Mouse (Mus musculus) MEL-GATA-1-ER (cell line): ENCODE data around the gene Camk2d.

ENCODE experiments used
- DNase-seq: peaks from one replicate; pipeline ENCODE4 v3.0.0-alpha.2; 2012; ENCODE audit warnings: low read depth; ENCODE audit errors: extremely low read depth

The Camk2d gene

GRCm38 (mm10) chr3:126744432-126745133 is 148.5 kb downstream of the Camk2d start:
- DNase-seq: no peak

DNA sequence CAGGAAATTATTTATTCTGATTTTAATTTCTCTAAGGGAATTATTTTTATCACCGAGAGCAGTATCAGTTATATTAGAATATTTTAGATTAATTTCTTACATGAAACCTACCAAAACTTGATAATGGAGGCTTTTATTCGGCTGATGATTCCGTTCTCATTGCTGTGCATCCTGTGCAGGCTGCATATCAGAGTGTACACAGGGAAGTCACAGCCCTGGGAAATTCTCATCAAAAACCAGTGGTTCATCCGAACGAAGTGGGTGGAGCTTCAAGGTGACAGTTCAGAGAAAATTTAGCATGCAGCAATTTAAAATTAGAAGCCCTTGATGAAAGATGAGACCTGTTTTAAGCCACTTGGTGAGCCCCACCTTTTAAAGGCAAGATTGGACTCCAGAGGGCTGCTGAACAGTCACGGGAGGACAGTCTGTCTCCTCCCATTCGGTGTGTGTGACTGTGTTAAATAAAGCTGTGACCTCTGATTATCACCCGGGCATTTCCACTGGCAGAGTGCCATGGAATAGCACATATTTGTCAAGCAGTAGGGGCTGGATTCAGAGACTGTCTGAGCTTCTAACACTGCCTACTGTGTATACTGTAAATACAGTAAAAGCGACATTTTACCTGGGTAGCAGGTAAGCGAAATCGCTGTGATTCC is 150.2 kb downstream of the Camk2d start:
- no peak for DNase-seq

- no peak for DNase-seq
Measured at GRCm38 (mm10) chr3:126747628-126748027, 151.5 kb downstream of the Camk2d start.

DNA sequence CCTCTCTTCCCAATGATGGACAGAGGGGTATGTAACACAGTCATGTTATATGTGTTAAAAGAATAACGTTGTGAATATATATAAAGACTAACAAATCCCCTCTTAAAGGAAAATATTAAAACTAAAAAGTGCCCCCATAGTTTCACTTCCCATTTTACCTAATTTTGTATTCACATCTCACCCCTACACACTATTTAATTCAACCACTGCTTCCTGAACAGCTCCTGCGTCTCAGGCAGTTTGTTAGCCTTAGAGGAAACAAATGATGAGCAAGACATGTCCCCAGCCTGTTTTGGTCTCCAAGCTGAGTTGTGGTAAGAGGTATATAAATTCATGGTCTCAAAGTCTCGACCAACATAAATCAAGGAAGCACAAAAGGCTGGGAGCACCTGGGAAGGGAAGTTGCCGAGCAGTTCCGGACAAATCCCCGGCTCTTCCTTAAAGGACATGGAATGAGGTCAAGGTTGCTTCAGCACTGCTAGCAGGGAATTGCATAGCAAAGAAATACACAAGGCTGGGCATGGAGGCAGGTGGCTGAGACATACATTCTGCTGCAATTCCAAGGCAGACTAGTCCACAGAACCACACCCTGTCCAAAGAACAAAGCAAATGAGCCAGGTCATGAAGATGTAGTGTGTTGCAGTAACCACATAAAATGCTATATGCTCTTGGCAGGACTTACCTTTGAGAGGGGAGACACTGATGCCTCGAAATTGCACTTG is 155.4 kb downstream of the Camk2d start:
- no peak for DNase-seq

- no peak for DNase-seq
Measured at GRCm38 (mm10) chr3:126752978-126753377, 156.9 kb downstream of the Camk2d start.

DNA sequence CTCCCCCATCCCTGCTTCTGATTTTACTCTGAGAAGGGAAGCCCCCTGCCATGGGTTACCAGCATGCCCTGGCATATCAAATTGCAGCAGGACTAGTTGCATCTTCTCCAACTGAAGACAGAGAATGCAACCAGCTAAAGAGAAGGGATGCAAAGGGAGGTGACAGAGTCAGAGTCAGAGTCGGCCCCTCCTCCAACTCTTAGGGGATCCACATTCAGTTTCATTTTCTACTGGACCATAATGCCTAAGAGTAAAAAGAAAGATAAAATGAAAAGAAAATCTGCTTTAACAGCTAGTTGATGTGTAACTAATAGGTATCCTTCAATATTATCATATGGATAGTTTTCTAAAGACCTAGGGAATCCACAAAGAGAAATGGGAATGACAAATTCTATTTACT is 162.3 kb downstream of the Camk2d start:
- no peak for DNase-seq

- DNase-seq: no peak
Measured at GRCm38 (mm10) chr3:126760608-126761007, 164.5 kb downstream of the Camk2d start.

DNA sequence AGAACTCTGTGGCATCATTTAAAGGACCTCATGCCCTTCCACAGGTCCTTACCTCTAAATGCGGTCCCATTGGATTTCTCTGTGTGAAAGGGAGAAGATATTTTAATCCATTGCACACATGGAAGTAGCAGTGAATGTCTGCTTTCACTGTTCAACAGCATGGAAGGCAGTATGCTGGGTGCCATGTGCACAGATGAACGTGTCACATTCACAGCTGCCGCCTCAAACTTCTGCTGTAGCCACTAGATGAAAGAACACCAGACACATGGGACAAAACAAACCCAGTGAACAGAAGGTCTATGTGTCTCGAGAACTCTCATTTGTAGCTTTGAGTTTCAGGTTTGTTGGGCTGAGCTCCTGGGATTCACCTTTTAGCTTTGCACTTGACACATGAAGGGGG is 168.6 kb downstream of the Camk2d start:
- no peak for DNase-seq

- peak; percentile 6 for DNase-seq
Measured at GRCm38 (mm10) chr3:126770056-126770455, 174.0 kb downstream of the Camk2d start.

GRCm38 (mm10) chr3:126771032-126771431 is 174.9 kb downstream of the Camk2d start:
- no peak for DNase-seq

- DNase-seq: peak; percentile 58
Measured at GRCm38 (mm10) chr3:126771541-126771940, 175.4 kb downstream of the Camk2d start.

GRCm38 (mm10) chr3:126776001-126776400 is 179.9 kb downstream of the Camk2d start:
- DNase-seq: no peak

- DNase-seq: no peak
Measured at GRCm38 (mm10) chr3:126777101-126777500, 181.0 kb downstream of the Camk2d start.

DNA sequence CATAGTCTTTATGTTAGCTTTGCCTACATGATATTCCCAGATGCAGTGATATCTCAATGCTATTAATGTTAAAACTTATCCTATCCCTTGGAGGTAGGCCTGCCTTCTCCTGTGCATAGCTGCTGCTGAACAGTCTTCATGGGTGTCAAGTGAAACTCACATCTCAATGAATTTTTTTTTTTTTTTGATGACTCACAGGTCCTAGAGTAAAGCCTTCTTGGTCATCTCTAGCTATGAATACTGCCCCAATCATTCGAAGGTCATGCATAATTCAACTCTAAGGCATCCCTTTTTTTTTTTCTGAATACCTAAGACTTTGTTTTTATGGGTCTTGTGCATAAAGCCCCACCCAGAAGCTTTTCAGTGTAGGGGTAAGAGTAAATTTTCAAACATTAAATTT is 181.8 kb downstream of the Camk2d start:
- no peak for DNase-seq

DNA sequence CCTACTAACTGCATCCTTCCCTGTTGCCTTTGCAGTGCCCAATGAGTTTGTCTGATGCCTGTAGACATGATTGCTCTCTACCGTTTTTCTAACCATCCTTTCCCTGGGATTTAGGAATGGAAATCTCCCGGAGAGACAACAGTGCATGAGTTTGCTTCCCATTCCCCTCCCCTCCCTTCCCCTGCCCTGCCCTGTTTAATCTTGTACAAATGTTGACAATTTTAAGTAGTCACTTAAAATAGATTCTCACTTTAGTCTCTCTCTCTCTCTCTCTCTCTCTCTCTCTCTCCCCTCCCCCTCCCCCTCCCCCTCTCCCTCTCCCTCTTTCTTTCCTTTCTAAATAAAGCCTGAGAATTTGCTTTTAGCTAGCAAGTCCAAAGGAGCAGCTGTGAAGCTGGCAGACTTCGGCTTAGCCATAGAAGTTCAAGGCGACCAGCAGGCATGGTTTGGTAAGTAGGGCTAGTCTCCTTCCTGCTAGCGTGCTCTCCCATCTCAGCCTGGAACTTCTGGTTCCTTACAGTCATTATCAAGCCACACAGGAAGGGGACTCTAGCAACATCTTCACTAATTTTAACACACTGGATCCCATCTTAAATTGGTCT is 184.0 kb downstream of the Camk2d start:
- no peak for DNase-seq

DNA sequence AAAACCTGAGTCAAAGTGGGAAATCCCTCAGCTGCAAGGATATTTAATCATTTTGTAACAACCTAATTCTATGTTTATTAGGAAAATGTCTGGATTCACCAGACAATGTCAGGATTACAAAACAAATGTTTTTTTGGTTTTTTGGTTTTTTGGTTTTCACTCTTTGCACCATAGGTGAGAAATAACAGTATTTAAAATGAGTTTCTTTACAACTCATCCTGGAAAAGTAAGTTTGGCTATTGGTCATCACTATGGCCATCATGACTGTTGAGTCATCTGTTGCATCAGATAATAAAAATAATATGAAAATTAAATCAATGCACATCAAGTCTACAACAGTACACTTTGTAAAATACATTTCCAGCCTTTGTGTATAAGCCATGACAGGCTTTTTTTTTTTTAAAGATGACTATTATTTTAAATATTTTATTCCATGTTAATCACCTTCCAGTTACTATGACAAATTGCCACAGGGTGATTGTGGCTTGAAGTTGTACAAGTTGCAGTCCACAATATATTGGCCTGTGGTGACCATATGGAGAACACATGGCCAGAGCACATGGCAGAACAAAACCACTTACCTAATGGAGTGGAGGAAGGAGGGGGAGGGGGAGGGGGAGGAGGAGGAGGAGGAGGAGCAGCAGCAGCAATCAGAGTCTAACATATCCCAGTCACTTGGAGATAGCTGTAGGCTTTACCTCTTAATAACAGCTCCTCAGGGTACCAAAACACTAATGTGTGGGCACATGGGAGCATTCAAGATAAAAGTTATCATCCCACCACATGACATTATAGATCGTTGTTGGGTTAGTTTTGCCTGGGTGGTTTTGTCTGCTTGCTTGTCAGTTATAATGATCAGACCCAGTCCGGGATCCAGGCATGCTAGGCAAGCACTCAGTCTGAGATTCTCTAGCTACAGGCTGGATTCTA is 197.2 kb downstream of the Camk2d start:
- DNase-seq: no peak

GRCm38 (mm10) chr3:126795904-126796303 is 199.8 kb downstream of the Camk2d start:
- DNase-seq: no peak

- DNase-seq: no peak
Measured at GRCm38 (mm10) chr3:126797025-126797424, 200.9 kb downstream of the Camk2d start.

GRCm38 (mm10) chr3:126797810-126798209 is 201.7 kb downstream of the Camk2d start:
- no peak for DNase-seq

GRCm38 (mm10) chr3:126802988-126803387 is 206.9 kb downstream of the Camk2d start:
- no peak for DNase-seq

DNA sequence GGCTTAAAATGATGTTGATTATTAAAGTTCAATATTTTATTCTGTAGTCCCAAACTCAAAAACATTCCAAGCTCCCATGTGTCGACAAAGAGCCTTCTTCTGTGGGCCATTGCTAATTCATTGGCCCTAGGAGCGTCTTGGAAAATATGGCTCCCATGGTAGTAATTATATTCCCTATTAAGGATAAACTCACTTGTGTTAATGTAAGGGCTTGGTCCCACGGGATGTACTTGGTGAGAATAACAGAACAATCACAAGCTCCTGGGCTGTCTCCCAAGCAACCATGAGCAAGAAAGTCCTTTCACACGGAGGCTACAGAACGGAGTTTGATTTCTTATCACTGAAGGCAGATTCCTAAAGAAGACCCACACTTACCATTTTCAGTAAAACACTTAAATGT is 208.9 kb downstream of the Camk2d start:
- no peak for DNase-seq
